Mouse (Mus musculus) forebrain, embryonic 15.5 days (tissue): ENCODE measurements around the gene Syt2. TPM values are rescaled to one million over a fixed set of nuclear protein-coding genes. Genes with fewer than 3 reads are reported as not detected.
A peak's percentile ranks its signal among the peaks of the same experiment; 100 is the strongest.

Experiments used
- ATAC-seq: fragments of 200-750 bp; cut with Nextera tagmentation; replicated peaks from 2 replicates; pipeline ENCODE4 v1.8.0; 2017; ENCODE audit warnings: mild to moderate bottlenecking, moderate TSS enrichment, moderate library complexity
- H3K27ac ChIP-seq: fragments of 300-500 bp; sonication (generic); replicated peaks from 2 replicates; pipeline ENCODE4 v1.5.1; 2015; ENCODE audit warnings: mild to moderate bottlenecking, inconsistent platforms
- H3K27me3 ChIP-seq: fragments of 300-500 bp; sonication (generic); 2 replicates; pipeline ENCODE4 v1.6.1; 2015; ENCODE audit warnings: inconsistent platforms
- H3K36me3 ChIP-seq: fragments of 300-500 bp; sonication (generic); 2 replicates; pipeline ENCODE4 v1.6.1; 2015; ENCODE audit warnings: mild to moderate bottlenecking, inconsistent platforms
- H3K4me1 ChIP-seq: fragments of 300-500 bp; sonication (generic); 2 replicates; pipeline ENCODE4 v1.6.1; 2015; ENCODE audit warnings: inconsistent platforms
- H3K4me2 ChIP-seq: fragments of 300-500 bp; sonication (generic); replicated peaks from 2 replicates; pipeline ENCODE4 v1.6.1; 2015; ENCODE audit warnings: mild to moderate bottlenecking, inconsistent platforms
- H3K4me3 ChIP-seq: fragments of 300-500 bp; sonication (generic); 2 replicates; pipeline ENCODE4 v1.5.1; 2015; ENCODE audit warnings: mild to moderate bottlenecking, inconsistent platforms
- H3K9ac ChIP-seq: fragments of 300-500 bp; sonication (generic); replicated peaks from 2 replicates; pipeline ENCODE4 v1.6.1; 2015; ENCODE audit warnings: mild to moderate bottlenecking, inconsistent platforms
- H3K9me3 ChIP-seq: fragments of 300-500 bp; sonication (generic); 2 replicates; pipeline ENCODE4 v1.6.1; 2016; ENCODE audit warnings: inconsistent platforms
- WGBS: fragments of 180-500 bp; shearing (Covaris S2); methylation state at CpG from one replicate; pipeline ENCODE4 v1.1.7; 2015; ENCODE audit warnings: mixed read lengths; 5-methylcytosine and 5-hydroxymethylcytosine counted together
- polyA plus RNA-seq: library from polyadenylated mRNA; unstranded; fragments of >200 nt; fragmentation: Nextera tagmentation; extraction: Ambion mirVana; gene quantifications from 2 replicates; pipeline ENCODE4 v1.2.1, GENCODE M21; 2015

Syt2 gene
- polyA plus RNA-seq, result 1.2 and 1.8 TPM in 2 replicates

DNA sequence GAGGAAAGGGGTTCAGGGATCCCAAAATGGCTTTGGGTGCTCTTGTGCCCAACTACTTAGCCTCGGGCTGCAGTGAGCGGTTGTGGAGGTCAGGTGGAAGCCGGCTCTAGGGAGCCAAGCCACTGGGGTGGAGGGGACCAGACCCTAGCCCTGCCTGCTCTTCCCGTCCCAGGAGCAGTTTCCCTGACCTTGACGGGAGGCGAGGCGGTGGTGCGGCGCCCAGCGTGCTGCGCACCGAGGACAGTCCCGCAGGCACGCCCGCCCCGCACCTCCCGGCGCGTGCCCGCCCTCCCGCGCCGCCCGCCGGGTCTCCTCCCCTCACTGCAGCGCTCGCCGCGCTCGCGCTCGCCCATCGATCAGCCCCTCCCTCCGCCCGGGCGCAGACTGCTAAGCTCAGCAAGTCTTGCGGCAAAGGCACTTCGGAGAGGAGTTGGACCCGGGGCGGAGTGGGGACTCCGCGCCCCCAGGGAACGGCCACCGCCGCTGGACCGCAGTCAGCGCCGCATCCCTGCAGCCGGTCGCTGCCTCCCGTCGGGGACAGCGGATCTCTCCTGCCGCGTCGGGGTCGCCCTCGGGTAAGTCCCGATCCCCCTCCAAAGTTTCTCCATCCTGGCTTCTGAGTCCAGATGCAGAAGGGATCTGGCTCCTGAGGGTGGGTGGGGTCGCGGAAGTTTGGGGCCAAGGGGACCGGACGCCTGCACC lies at the start of gene Syt2:
Syt2 (plus strand) TSS at position 417 of the 702 bp plus-strand sequence.
- Histone ChIP-seq H3K9ac (peak within 1 kb of the TSS; percentile 23), H3K4me1 (peaks cover 16% of the 10 kb centered on the region), H3K27me3 (peaks cover 57% of the 10 kb centered on the region), H3K27ac (no peak within 1 kb of the TSS), H3K9me3 (no peaks in the 10 kb centered on the region), H3K4me2 (peak within 1 kb of the TSS; percentile 75), H3K4me3 (peak within 1 kb of the TSS; percentile 43), H3K36me3 (no peaks in the 10 kb centered on the region)
- ATAC-seq, result peak; percentile 72
- 1% methylated on average over 54 of the region's 63 CpGs for WGBS

DNA sequence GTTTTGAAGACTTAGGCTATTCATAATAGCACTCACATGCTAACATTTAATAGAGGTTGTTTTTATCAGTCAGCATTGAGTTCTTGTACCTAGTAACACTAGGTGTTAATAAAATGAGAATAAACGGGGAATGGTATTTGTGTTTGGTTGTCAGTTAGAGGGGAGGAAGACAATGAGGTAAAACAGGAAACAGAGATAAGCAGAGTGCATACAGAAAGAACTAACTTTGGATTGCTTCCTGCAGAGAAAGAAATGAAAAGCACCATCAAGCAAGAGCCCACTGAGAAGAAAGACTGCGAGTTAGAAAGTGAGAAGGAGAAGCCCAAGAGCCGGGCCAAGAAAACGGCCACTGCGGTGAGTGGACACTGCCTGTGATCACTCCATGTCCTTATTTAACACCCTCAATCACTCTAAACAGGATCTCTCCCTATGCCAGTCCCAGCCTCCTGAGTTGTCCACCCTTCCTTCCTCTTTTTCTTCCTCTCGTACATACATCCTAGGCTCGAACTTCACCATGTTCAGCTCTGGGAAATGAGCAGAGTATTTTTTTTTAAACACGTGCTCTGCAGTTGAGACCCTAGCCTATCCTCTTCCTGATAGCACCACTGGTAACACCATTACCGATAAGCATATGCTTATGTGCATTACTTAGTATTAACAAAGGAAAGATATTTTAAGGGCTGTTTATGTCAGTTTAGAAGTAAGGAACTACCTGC lies 49.0 kb upstream of the Syt2 start:
- H3K36me3 ChIP-seq, result peaks cover 81% of the 10 kb centered on the region
- H3K4me1 ChIP-seq, result no peaks in the 10 kb centered on the region
- no peak overlapping the region for H3K9ac ChIP-seq
- H3K4me3 ChIP-seq, result no peak overlapping the region
- WGBS, result 92% methylated on average over 9 of the region's 9 CpGs
- no peak overlapping the region for H3K27ac ChIP-seq
- no peak for ATAC-seq
- no peaks in the 10 kb centered on the region for H3K27me3 ChIP-seq
- no peaks in the 10 kb centered on the region for H3K9me3 ChIP-seq
- H3K4me2 ChIP-seq, result no peak overlapping the region

DNA sequence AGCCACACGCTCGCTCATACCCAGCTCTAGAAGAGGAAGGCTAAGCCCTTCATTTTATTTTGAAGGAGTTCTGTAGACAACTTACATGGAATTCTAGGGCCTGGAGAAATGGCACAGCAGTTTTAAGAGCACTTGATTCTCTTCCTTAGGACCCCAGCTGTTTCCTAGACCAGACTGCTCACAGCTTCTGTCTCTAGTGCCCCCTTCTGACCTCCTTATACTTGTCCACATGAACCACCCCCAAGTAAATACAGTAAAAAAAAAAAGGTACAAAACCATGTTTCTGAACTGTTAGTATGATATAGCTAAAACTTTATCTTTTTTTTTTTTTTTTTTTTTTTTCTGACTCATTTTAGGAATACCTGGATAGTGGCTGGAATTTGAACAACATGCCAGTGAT lies 42.4 kb upstream of the Syt2 start:
- Histone ChIP-seq H3K27me3 (no peaks in the 10 kb centered on the region), H3K9me3 (no peaks in the 10 kb centered on the region), H3K4me3 (no peak overlapping the region), H3K36me3 (peaks cover 82% of the 10 kb centered on the region), H3K4me2 (no peak overlapping the region), H3K9ac (no peak overlapping the region), H3K27ac (no peak overlapping the region), H3K4me1 (no peaks in the 10 kb centered on the region)
- ATAC-seq, result no peak
- WGBS, result 97% methylated on average over 2 of the region's 2 CpGs

DNA sequence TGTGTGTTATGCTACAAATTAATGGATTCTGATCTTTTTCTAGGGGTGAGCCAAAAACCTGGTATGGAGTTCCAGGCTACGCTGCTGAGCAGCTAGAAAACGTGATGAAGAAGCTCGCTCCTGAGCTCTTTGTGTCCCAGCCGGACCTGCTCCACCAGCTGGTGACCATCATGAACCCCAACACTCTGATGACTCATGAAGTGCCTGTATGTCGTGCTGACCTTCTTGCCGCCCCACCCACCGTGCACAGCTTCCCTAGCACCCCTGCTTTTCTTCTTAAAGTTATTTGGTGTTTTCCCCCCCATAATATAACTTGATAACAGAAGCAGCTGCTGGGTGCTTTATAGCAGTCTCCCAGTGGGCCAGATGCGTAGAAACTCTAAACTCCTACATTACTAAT lies 40.8 kb upstream of the Syt2 start:
- no peak overlapping the region for H3K9ac ChIP-seq
- H3K4me2 ChIP-seq, result no peak overlapping the region
- H3K9me3 ChIP-seq, result no peaks in the 10 kb centered on the region
- no peak overlapping the region for H3K27ac ChIP-seq
- no peaks in the 10 kb centered on the region for H3K4me1 ChIP-seq
- no peak overlapping the region for H3K4me3 ChIP-seq
- 91% methylated on average over 8 of the region's 8 CpGs for WGBS
- no peaks in the 10 kb centered on the region for H3K27me3 ChIP-seq
- no peak for ATAC-seq
- peaks cover 77% of the 10 kb centered on the region for H3K36me3 ChIP-seq

DNA sequence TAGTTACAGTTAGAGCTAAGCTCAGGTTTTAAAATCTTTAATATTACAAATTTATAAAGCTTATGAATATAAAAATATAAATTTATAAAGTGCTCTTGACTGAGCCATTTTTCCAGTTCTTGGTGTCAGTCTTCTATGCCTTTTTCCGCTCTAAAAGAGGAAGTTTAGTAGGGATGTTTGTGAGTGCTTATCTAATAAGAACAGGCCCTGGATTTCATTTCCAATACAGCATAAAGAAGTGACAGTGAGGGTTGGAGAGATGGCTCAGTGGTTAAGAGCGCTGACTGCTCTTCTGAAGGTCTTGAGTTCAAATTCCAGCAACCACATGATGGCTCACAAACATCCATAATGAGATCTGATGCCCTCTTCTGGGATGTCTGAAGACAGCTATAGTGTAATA lies 40.1 kb upstream of the Syt2 start:
- H3K9ac ChIP-seq, result no peak overlapping the region
- H3K4me1 ChIP-seq, result no peaks in the 10 kb centered on the region
- H3K27ac ChIP-seq, result no peak overlapping the region
- no peaks in the 10 kb centered on the region for H3K27me3 ChIP-seq
- no peak overlapping the region for H3K4me3 ChIP-seq
- H3K36me3 ChIP-seq, result peaks cover 77% of the 10 kb centered on the region
- no peak overlapping the region for H3K4me2 ChIP-seq
- WGBS, result 100% methylated on average over 2 of the region's 2 CpGs
- H3K9me3 ChIP-seq, result no peaks in the 10 kb centered on the region
- ATAC-seq, result no peak

DNA sequence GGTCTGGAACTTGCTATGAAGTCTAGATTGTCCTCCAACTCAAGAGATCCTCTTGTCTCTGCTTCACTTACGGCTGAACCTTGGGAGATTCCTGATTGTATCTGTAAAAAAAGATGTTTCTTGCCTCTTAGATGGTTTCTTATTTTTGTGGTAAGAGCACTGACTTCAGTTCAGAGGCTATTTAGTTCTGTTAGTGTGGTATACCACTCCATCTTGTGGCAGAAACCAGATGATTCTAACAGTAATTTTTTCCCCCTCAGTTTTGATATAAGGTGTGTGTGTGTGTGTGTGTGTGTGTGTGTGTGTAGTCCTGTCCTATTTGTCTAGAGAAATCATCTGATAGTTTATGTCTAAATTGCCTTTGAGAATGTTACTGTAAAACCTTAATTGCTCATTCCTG lies 39.2 kb upstream of the Syt2 start:
- Histone ChIP-seq H3K9me3 (no peaks in the 10 kb centered on the region), H3K27ac (no peak overlapping the region), H3K4me1 (no peaks in the 10 kb centered on the region), H3K4me3 (no peak overlapping the region), H3K27me3 (no peaks in the 10 kb centered on the region), H3K36me3 (peaks cover 72% of the 10 kb centered on the region), H3K9ac (no peak overlapping the region), H3K4me2 (no peak overlapping the region)
- no peak for ATAC-seq
- WGBS, result 89% methylated on average over 1 of the region's 1 CpGs

DNA sequence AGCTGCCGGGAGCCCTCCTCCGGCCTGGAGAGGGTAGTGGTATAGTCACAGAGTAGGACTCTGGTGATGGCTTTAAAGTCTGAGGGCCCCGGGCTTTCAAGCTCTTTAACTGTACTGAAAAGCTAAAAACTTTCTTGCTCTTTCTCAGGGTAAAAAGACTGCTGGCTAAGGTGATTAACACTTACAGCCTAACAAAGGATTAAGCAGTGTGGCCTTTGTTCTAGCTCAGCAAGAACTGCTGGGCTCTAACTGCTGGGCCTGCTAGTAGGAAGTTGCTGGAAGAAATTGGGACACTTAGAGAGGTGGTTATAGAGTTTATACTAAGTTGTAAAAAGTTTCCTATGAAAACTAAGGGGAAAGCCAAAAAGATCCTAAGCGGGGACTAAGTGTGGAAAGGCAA lies 37.3 kb upstream of the Syt2 start:
- H3K9me3 ChIP-seq, result no peaks in the 10 kb centered on the region
- WGBS, result 37% methylated on average over 4 of the region's 4 CpGs
- no peak overlapping the region for H3K4me2 ChIP-seq
- H3K9ac ChIP-seq, result no peak overlapping the region
- H3K4me3 ChIP-seq, result no peak overlapping the region
- peaks cover 79% of the 10 kb centered on the region for H3K36me3 ChIP-seq
- no peak overlapping the region for H3K27ac ChIP-seq
- ATAC-seq, result no peak
- no peaks in the 10 kb centered on the region for H3K27me3 ChIP-seq
- no peaks in the 10 kb centered on the region for H3K4me1 ChIP-seq

DNA sequence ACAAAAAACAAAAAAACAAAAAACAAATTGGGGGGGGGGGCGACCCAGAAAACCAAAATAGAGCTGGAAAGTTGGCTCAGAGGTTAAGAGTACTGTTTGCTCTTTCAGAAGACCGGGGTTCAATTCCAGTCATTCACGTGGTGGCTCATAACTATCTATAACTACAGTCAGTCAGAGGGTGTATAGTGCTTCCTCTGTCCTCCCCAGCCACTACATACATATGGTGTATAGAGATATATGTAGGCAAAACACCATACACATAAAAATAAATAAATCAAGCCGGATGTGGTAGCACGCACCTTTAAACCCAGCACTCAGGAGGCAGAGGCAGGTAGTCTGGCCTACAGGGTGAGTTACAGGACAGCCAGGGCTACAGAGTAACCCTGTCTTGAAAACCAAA lies 31.9 kb upstream of the Syt2 start:
- H3K36me3 ChIP-seq, result peaks cover 76% of the 10 kb centered on the region
- no peaks in the 10 kb centered on the region for H3K4me1 ChIP-seq
- H3K9ac ChIP-seq, result no peak overlapping the region
- no peak for ATAC-seq
- no peak overlapping the region for H3K4me2 ChIP-seq
- H3K27ac ChIP-seq, result no peak overlapping the region
- 97% methylated on average over 5 of the region's 5 CpGs for WGBS
- no peaks in the 10 kb centered on the region for H3K27me3 ChIP-seq
- H3K9me3 ChIP-seq, result no peaks in the 10 kb centered on the region
- no peak overlapping the region for H3K4me3 ChIP-seq

DNA sequence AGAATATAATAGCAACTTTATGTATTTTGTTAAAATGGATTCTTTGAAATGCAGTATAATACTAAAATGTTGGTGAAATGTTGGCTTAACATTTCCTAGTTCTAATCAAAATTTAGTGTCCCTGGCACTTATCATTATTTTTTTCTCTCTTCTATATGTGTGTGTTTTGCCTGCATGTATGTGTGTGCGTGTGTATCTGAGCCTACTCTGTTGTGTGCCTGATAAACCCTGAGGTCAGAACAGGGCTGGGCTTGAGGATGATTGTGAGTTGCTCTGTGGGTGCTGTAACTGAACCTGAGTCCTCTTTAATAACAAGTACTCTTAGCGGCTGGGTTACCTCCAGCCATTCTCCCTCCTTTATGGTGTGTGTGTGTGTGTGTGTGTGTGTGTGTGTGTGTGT lies 31.5 kb upstream of the Syt2 start:
- no peak for ATAC-seq
- Histone ChIP-seq H3K9ac (no peak overlapping the region), H3K36me3 (peaks cover 80% of the 10 kb centered on the region), H3K9me3 (no peaks in the 10 kb centered on the region), H3K4me2 (no peak overlapping the region), H3K4me1 (no peaks in the 10 kb centered on the region), H3K4me3 (no peak overlapping the region), H3K27me3 (no peaks in the 10 kb centered on the region), H3K27ac (no peak overlapping the region)
- 97% methylated on average over 2 of the region's 2 CpGs for WGBS

DNA sequence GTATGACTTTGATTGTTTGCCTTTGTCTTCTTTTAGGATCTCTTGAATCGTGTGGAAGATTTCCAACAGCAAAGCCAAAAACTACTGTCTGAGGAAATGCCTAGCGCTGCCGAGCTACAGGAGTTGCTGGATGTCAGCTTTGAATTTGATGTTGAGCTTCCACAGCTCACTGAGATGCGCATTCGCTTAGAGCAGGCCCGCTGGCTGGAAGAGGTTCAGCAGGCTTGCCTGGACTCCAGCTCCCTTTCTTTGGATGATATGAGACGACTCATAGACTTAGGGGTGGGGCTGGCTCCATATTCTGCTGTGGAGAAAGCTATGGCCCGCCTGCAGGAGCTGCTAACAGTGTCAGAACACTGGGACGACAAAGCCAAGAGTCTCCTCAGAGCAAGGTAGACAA lies 28.8 kb upstream of the Syt2 start:
- Histone ChIP-seq H3K9me3 (no peaks in the 10 kb centered on the region), H3K4me2 (no peak overlapping the region), H3K27ac (no peak overlapping the region), H3K9ac (no peak overlapping the region), H3K27me3 (no peaks in the 10 kb centered on the region), H3K36me3 (peaks cover 89% of the 10 kb centered on the region), H3K4me3 (no peak overlapping the region), H3K4me1 (no peaks in the 10 kb centered on the region)
- ATAC-seq, result no peak
- 89% methylated on average over 9 of the region's 9 CpGs for WGBS

DNA sequence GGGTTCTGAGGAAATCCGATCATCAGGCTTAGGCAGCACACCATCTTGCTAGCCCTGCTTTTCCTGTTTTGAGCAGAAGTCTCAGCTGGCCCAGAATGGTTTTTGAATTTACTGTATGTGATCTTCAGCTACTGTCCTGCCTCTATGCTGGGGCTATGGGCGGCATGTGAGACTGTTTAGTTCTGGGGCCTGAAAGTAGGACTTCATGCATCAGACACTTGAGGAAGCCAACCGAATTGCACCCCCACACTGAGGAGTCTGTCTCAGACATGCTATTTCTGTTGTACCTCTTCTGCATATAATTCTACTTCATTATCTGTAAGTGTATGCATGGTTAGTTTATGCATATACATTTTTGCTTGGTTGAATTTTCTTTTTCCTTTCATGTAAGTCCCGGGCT lies 21.2 kb upstream of the Syt2 start:
- Histone ChIP-seq H3K36me3 (peaks cover 93% of the 10 kb centered on the region), H3K27ac (no peak overlapping the region), H3K4me2 (no peak overlapping the region), H3K9me3 (no peaks in the 10 kb centered on the region), H3K9ac (no peak overlapping the region), H3K27me3 (no peaks in the 10 kb centered on the region), H3K4me3 (no peak overlapping the region), H3K4me1 (no peaks in the 10 kb centered on the region)
- ATAC-seq, result no peak
- WGBS, result 92% methylated on average over 4 of the region's 4 CpGs

DNA sequence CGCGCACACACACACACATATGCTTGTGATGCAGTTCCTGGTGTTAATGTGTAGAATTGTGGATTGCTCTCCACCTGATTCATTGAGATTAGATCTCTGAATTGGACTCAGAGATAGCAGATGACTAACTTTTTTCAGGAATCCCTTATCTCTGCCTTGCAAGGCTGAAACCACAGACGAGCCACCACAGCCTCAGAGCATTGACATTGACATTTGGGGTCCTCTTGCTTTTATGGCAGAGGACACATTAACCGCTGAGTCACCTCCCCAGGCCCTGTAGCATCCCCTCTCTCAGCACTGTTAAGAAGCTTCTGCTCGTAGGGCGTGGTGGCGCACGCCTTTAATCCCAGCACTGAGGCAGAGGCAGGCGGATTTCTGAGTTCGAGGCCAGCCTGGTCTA lies 17.0 kb upstream of the Syt2 start:
- H3K36me3 ChIP-seq, result peaks cover 96% of the 10 kb centered on the region
- ATAC-seq, result no peak
- 97% methylated on average over 10 of the region's 10 CpGs for WGBS

DNA sequence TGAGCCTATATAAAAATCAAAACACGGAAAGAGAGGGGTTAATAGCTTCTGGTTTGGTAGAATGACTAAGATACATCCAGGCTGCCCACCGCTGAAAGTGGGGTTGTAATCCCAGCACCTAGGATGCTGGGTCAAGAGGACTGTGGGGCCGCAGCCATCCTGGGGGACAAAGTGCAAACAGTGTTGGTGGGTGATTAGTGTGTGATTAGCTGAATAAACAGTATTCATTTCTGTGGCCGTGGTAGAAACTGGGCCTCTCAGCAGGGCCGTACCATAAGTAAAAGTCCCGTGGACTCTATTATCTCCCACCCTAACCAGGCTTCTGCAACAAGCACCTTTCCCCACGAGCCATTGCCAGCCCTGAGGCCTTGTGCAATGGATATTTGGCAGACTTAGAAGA lies 12.2 kb upstream of the Syt2 start:
- Histone ChIP-seq H3K27ac (no peak overlapping the region), H3K9ac (no peak overlapping the region), H3K4me3 (no peak overlapping the region), H3K27me3 (no peaks in the 10 kb centered on the region), H3K4me1 (no peaks in the 10 kb centered on the region), H3K4me2 (no peak overlapping the region), H3K36me3 (peaks cover 52% of the 10 kb centered on the region), H3K9me3 (no peaks in the 10 kb centered on the region)
- 83% methylated on average over 7 of the region's 7 CpGs for WGBS
- no peak for ATAC-seq

More for the DNA sequence above, 17.0 kb upstream of the Syt2 start:
- Histone ChIP-seq H3K4me1 (no peaks in the 10 kb centered on the region), H3K27ac (no peak overlapping the region), H3K9ac (no peak overlapping the region), H3K4me3 (no peak overlapping the region), H3K9me3 (no peaks in the 10 kb centered on the region), H3K27me3 (no peaks in the 10 kb centered on the region), H3K4me2 (no peak overlapping the region)
